Mouse (Mus musculus) retina, adult 2 months (tissue): ENCODE measurements at regions not wholly inside any gene's neighbourhood (a gene's known extent, or its start where the extent isn't known, plus 50 kb on each side); places are given as distances from the start of the nearest gene placed in this dataset.

ENCODE experiments used
- DNase-seq: peaks from one replicate; pipeline ENCODE4 v3.0.0-alpha.2; 2012; ENCODE audit warnings: low read depth, low spot score

- no peak for DNase-seq
Measured at GRCm38 (mm10) chr1:111355435-111355834, 378.1 kb upstream of the Cdh19 start.

- DNase-seq: no peak
Measured at GRCm38 (mm10) chr1:111337927-111338326, 360.5 kb upstream of the Cdh19 start.

GRCm38 (mm10) chr1:111302268-111302667, 324.9 kb upstream of the Cdh19 start:
- DNase-seq: no peak

DNA sequence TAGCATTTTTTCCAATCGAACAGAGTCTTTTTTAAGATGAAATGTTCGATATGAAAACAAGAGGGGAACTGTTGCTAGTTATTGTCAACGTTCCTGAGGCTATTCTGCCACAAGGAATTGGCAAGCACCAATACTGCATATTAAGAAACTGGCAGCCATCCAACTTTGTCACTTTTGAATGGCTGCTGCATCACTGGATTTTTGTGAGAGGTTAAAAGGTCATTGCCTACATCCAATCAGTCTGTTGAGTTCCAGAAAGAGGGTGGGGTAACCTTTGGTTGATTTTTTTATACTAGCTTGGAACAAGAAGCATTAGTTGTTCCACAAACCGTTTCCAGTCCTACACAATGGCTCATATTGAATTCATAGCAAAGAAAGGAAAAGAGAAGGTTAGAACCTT, 309.0 kb upstream of the Cdh19 start:
- DNase-seq: no peak

DNA sequence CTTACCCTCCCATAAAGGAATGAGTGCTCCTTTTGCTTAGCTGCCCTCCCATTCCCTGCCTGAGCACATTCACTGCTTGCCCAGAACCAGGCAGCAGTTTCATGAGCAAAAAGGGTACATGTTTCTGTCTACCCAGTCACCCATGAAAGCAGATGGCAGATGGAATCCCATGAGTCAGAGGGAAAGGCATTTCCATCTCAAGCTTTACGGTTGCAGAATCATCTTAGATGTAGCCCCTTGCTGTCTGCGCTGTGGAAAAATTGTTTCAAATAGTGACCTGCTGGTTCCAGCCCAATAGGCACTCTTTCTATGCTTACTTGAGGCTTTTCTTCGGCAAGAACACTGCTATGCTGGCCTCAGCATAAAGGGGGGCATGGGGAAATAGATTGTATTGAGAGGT, 308.5 kb upstream of the Cdh19 start:
- no peak for DNase-seq

- DNase-seq: no peak
Measured at GRCm38 (mm10) chr1:111242814-111243213, 265.4 kb upstream of the Cdh19 start.

DNA sequence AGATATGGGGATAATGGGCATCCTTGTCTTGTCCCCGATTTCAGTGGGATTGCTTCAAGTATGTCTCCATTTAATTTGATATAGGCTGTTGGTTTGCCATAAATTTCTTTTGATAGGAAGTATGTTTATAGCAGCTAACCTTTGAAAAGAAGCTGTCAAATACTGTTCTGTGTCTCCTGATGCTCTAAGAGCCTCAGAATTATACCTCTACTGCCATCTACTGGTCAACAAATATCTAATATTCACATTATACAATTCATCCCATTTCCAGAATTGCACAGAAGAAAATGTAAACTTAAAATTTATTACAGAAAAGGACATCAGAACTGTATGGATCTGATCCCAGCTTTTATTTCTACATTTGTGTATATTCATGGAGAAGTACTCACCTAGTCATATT, 265.0 kb upstream of the Cdh19 start:
- peak; percentile 3 for DNase-seq
